Mouse (Mus musculus) kidney, adult 2 months (tissue): Measurements from ENCODE around the gene Tma16.

Source experiments
- CTCF ChIP-seq: fragments of 200-500 bp; conservative IDR thresholded peaks from 2 replicates; pipeline ENCODE4 v1.5.1; 2011; ENCODE audit warnings: low read depth, mild to moderate bottlenecking, control low read depth, low read length, moderate library complexity, mixed read lengths; ENCODE audit not compliant: insufficient read depth, insufficient read length
- POLR2A ChIP-seq: fragments of 200-500 bp; IDR thresholded peaks from one replicate; pipeline ENCODE4 v1.6.1; 2011; ENCODE audit warnings: low read depth, low read length, control low read depth

DNA sequence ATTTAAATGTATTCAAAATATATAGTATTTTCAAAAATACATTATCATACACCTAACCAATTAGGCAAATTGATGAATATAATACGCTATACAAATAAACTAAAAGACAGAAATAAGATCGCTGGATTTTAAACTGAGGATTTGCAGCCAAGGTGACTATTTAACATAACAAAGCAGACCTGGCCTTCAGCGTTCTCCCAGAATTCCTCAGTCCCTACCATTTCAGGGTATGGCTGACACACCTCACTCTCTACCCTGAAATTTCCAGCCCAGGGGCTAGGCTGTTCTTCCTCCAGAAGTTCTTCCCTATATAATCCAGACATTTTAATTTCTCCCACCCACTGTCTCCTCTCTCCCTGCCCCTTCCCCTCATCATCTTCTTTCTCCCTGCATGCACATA, 2.2 kb upstream of the Tma16 start:
- TF ChIP-seq CTCF (no peak), POLR2A (no peak)
